Comparison of ENCODE assay signal across 8 mouse cellular contexts in genomic region chr12:80013577-80013903, GRCm38 (mm10).
A peak's percentile ranks its signal among the peaks of the same experiment; 100 is the strongest.
DNase-seq lines count a peak whose midpoint lies in the region; ATAC-seq and TF ChIP-seq lines count a peak whose summit lies in the region.
"Had no signal": no experiment of that assay in that cellular context is flagged by ENCODE, and none has a peak within 500 bp of the region (broad histone marks: within the 10 kb centered on the region; RNA-seq: fewer than 3 reads in every experiment).

No protein-coding gene starts in this region.

- H3K27me3 ChIP-seq in lung, embryonic 15.5 days: no peaks in the 10 kb centered on the region
- H3K27me3 ChIP-seq in hindbrain, embryonic 14.5 days (ENCODE audit: control insufficient read depth, insufficient read depth, low read length): no peaks in the 10 kb centered on the region
- H3K27me3 ChIP-seq in liver, embryonic 16.5 days (ENCODE audit: control insufficient read depth, insufficient read depth, low read depth, low read length): no peaks in the 10 kb centered on the region
- no peaks in the 10 kb centered on the region for H3K27me3 ChIP-seq in stomach, postnatal 0 days (ENCODE audit: control insufficient read depth, insufficient read depth, low read length)

- H3K9ac ChIP-seq in lung, embryonic 15.5 days: no peak overlapping the region
- peak overlapping the region; percentile 1; the same call in 1 of the 2 replicates for H3K9ac ChIP-seq in hindbrain, embryonic 14.5 days
- H3K9ac ChIP-seq in liver, embryonic 16.5 days (ENCODE audit: low read depth, low read length): no peak overlapping the region
- no peak overlapping the region for H3K9ac ChIP-seq in stomach, postnatal 0 days (ENCODE audit: low read length)

- peaks cover 67% of the 10 kb centered on the region for H3K4me1 ChIP-seq in lung, embryonic 15.5 days
- peaks cover 13% of the 10 kb centered on the region for H3K4me1 ChIP-seq in hindbrain, embryonic 14.5 days (replicated peaks; ENCODE audit: control insufficient read depth, insufficient read depth, low read length)
- H3K4me1 ChIP-seq in liver, embryonic 16.5 days (ENCODE audit: control insufficient read depth, low read depth, low read length): peaks cover 7% of the 10 kb centered on the region
- H3K4me1 ChIP-seq in stomach, postnatal 0 days (replicated peaks; ENCODE audit: control insufficient read depth, insufficient read depth): peaks cover 7% of the 10 kb centered on the region; the same call in 1 of the 2 replicates

- no peak for TF ChIP-seq CTCF in stomach, postnatal 0 days (IDR thresholded peaks at IDR 0.05; ENCODE audit: low read depth)

- no peak overlapping the region for H3K4me3 ChIP-seq in lung, embryonic 15.5 days
- no peak overlapping the region for H3K4me3 ChIP-seq in hindbrain, embryonic 14.5 days (replicated peaks; ENCODE audit: low read length)
- H3K4me3 ChIP-seq in liver, embryonic 16.5 days (ENCODE audit: low read depth, low read length): no peak overlapping the region
- H3K4me3 ChIP-seq in stomach, postnatal 0 days (ENCODE audit: low read depth, low read length): no peak overlapping the region

- H3K27ac ChIP-seq in lung, embryonic 15.5 days: peak overlapping the region; percentile 88
- peak overlapping the region; percentile 75 for H3K27ac ChIP-seq in hindbrain, embryonic 14.5 days
- no peak overlapping the region for H3K27ac ChIP-seq in liver, embryonic 16.5 days (ENCODE audit: low read length)
- peak overlapping the region; percentile 82 for H3K27ac ChIP-seq in stomach, postnatal 0 days (replicated peaks)

- intact Hi-C loops in left cerebral cortex, postnatal 25 days (cut with DNase I): no loop called here

- DNase-seq in lung, postnatal 10 days: no peak
- peak; percentile 73 for DNase-seq in hindbrain, embryonic 14.5 days (ENCODE audit: low spot score)
- no peak for DNase-seq in stomach, postnatal 0 days (ENCODE audit: low spot score)
- no peak for DNase-seq in left cerebral cortex, postnatal 25 days (ENCODE audit: low spot score in 2 of 2)
- no peak for DNase-seq in thymus, postnatal 0 days (ENCODE audit: low spot score)
- DNase-seq: heart, postnatal 36 days had no signal

- whole genome bisulfite sequencing in lung, embryonic 15.5 days: 36% methylated on average over 6 of the region's 6 CpGs
- 48% methylated on average over 6 of the region's 6 CpGs for WGBS in hindbrain, embryonic 14.5 days
- WGBS in liver, embryonic 16.5 days (ENCODE audit: insufficient replicate concordance): 52% methylated on average over 6 of the region's 6 CpGs
- whole genome bisulfite sequencing in stomach, postnatal 0 days: 41% methylated on average over 6 of the region's 6 CpGs

- H3K9me3 ChIP-seq in lung, embryonic 15.5 days: no peaks in the 10 kb centered on the region
- H3K9me3 ChIP-seq in hindbrain, embryonic 14.5 days (ENCODE audit: control insufficient read depth, low read length): no peaks in the 10 kb centered on the region
- no peaks in the 10 kb centered on the region for H3K9me3 ChIP-seq in liver, embryonic 16.5 days (replicated peaks; ENCODE audit: control insufficient read depth, low read length)
- no peaks in the 10 kb centered on the region for H3K9me3 ChIP-seq in stomach, postnatal 0 days (ENCODE audit: control insufficient read depth, low read length)

- peak; percentile 12; the same call in 1 of the 2 replicates for ATAC-seq in lung, embryonic 15.5 days (ENCODE audit: borderline replicate concordance, extremely low read depth, low FRiP score, low TSS enrichment)
- no peak for ATAC-seq in hindbrain, embryonic 14.5 days (ENCODE audit: low FRiP score)
- no peak for ATAC-seq in liver, embryonic 16.5 days (ENCODE audit: low read depth)
- ATAC-seq in stomach, postnatal 0 days (ENCODE audit: low FRiP score, low TSS enrichment): no peak

- TF ChIP-seq EP300 in stomach, postnatal 0 days (optimal IDR thresholded peaks at IDR 0.05): no peak

- H3K36me3 ChIP-seq in lung, embryonic 15.5 days: no peaks in the 10 kb centered on the region
- no peaks in the 10 kb centered on the region for H3K36me3 ChIP-seq in hindbrain, embryonic 14.5 days (replicated peaks; ENCODE audit: control insufficient read depth, insufficient read depth)
- no peaks in the 10 kb centered on the region for H3K36me3 ChIP-seq in liver, embryonic 16.5 days (ENCODE audit: control insufficient read depth, insufficient read depth)
- H3K36me3 ChIP-seq in stomach, postnatal 0 days (ENCODE audit: control insufficient read depth, insufficient read depth, low read length): no peaks in the 10 kb centered on the region

- peak overlapping the region; percentile 39 for H3K4me2 ChIP-seq in lung, embryonic 15.5 days
- H3K4me2 ChIP-seq in hindbrain, embryonic 14.5 days (replicated peaks): peak overlapping the region; percentile 36
- H3K4me2 ChIP-seq in liver, embryonic 16.5 days (ENCODE audit: low read depth, low read length): peak overlapping the region; percentile 38
- peak overlapping the region; percentile 31 for H3K4me2 ChIP-seq in stomach, postnatal 0 days (replicated peaks; ENCODE audit: low read depth)
